Mouse (Mus musculus) kidney, adult 2 months (tissue): ENCODE measurements around the gene Gmfb.

ENCODE experiments used
- CTCF ChIP-seq: fragments of 200-500 bp; conservative IDR thresholded peaks from 2 replicates; pipeline ENCODE4 v1.5.1; 2011; ENCODE audit warnings: low read depth, mild to moderate bottlenecking, control low read depth, low read length, moderate library complexity, mixed read lengths; ENCODE audit not compliant: insufficient read depth, insufficient read length
- POLR2A ChIP-seq: fragments of 200-500 bp; IDR thresholded peaks from one replicate; pipeline ENCODE4 v1.6.1; 2011; ENCODE audit warnings: low read depth, low read length, control low read depth

- TF ChIP-seq CTCF, result no peak
- no peak for TF ChIP-seq POLR2A
These were observed 10.6 kb upstream of the Gmfb start for GRCm38 (mm10) chr14:46832354-46833272.
